In the genomic region with DNA sequence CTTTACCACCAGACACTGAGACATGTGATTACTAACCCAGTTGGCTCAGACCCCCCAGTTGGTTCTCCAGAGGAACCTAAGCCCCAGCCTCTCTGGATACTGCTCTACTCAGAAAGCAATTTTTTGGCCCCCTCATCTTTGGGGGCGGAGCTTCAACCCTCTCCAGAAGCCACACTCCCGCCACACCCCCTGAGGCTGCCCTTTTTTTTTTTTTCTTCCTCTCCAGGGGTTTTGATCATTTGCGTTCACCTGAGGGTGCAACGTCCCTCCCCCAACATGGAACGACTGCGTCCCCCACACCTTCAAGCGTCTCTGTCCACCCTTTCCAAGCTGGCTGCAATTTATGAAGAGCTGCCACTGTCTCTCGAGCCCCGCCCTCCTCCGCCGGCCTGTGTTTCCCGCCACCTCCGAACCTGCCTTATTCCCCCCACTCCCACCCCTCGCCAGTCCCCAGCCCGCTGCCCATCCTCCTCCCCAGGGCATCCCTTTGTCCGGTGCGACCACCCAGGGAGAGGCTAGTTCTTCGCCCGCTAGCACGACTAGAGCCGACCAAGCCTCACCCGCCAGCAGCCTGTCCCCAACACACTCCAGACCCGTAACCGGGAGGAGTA, we compare ENCODE assay signal across 8 mouse cellular contexts. TPM values are rescaled to one million over a fixed set of nuclear protein-coding genes. Genes with fewer than 3 reads are reported as not detected.
DNase-seq lines count a peak whose midpoint lies in the region; TF ChIP-seq lines count a peak whose summit lies in the region.

No protein-coding gene starts in this region.

- under 1% methylated on average over 24 of the region's 24 CpGs for WGBS in liver, adult 2 months

- intact Hi-C loops in left cerebral cortex, postnatal 4 days (cut with DNase I), result no loop called here
- intact Hi-C loops in heart, postnatal 36 days (cut with DNase I), result no loop called here

- H3K9me3 ChIP-seq in erythroblast, embryonic 14.5 days (ENCODE audit: control insufficient read depth, low read length), result no peaks in the 10 kb centered on the region

- no peaks in the 10 kb centered on the region for H3K79me2 ChIP-seq in liver, adult 2 months (ENCODE audit: control insufficient read depth, insufficient read depth, low read length)
- peaks cover 3% of the 10 kb centered on the region for H3K79me2 ChIP-seq in myocyte (ENCODE audit: control insufficient read depth, insufficient read depth)

- H3K4me1 ChIP-seq in erythroblast, embryonic 14.5 days (ENCODE audit: control insufficient read depth), result peaks cover 39% of the 10 kb centered on the region
- H3K4me1 ChIP-seq in liver, adult 2 months (ENCODE audit: control insufficient read depth, insufficient read depth, low read length), result peaks cover 4% of the 10 kb centered on the region; the same call in 1 of the 2 replicates

- no peaks in the 10 kb centered on the region for H3K27me3 ChIP-seq in erythroblast, embryonic 14.5 days (ENCODE audit: control insufficient read depth)
- no peaks in the 10 kb centered on the region for H3K27me3 ChIP-seq in liver, adult 2 months (ENCODE audit: control insufficient read depth, insufficient read depth, low read length)
- no peaks in the 10 kb centered on the region for H3K27me3 ChIP-seq in myocyte (ENCODE audit: control insufficient read depth, insufficient read depth, insufficient read length)

- peak overlapping the region; percentile 93 for H3K4me2 ChIP-seq in myocyte (ENCODE audit: low read depth)

- no peak for TF ChIP-seq POLR2A in liver, adult 2 months (IDR thresholded peaks at IDR 0.05; ENCODE audit: extremely low read depth, insufficient read depth, low read length)
- no peak for TF ChIP-seq POLR2A in myocyte (IDR thresholded peaks at IDR 0.05; ENCODE audit: insufficient read length, low read depth)

- 0 out of 2 replicates have a peak overlapping the region, but pooled peaks have one; percentile 17 for H3K27ac ChIP-seq in liver, adult 2 months (replicated peaks; ENCODE audit: insufficient read depth, low read depth, low read length)

- peaks cover 37% of the 10 kb centered on the region for H3K36me3 ChIP-seq in erythroblast, embryonic 14.5 days (ENCODE audit: control insufficient read depth)
- no peaks in the 10 kb centered on the region for H3K36me3 ChIP-seq in liver, adult 2 months (ENCODE audit: control insufficient read depth, insufficient read depth, low read length)
- H3K36me3 ChIP-seq in myocyte (ENCODE audit: control insufficient read depth, insufficient read depth), result no peaks in the 10 kb centered on the region

- H3K9ac ChIP-seq in liver, adult 2 months (ENCODE audit: low read depth, low read length), result peak overlapping the region; percentile 84

- peak; percentile 73 for DNase-seq in left cerebral cortex, postnatal 4 days
- DNase-seq in left cerebral cortex, adult 8-10 months (ENCODE audit: low spot score in 2 of 2), result no peak
- DNase-seq in adrenal gland, postnatal 25 days, result peak; percentile 55
- peak; percentile 47 to 51 for DNase-seq in heart, postnatal 36 days
- no peak for DNase-seq in liver, adult 2 months (ENCODE audit: extremely low read depth, low read depth, low spot score)
- DNase-seq in frontal cortex, postnatal 14 days (ENCODE audit: low spot score in 2 of 2), result no peak

- no peak for TF ChIP-seq CTCF in liver, adult 2 months (IDR thresholded peaks at IDR 0.05; ENCODE audit: low read depth, low read length)

- H3ac ChIP-seq in myocyte (ENCODE audit: control insufficient read depth, insufficient read length), result peak overlapping the region; percentile 64

- peak overlapping the region; percentile 79 for H3K4me3 ChIP-seq in erythroblast, embryonic 14.5 days (replicated peaks)
- H3K4me3 ChIP-seq in liver, adult 2 months (ENCODE audit: insufficient read depth, low read depth, low read length), result peak overlapping the region; percentile 86
- H3K4me3 ChIP-seq in myocyte, result peak overlapping the region; percentile 82

TF ChIP-seq in myocyte, 11 proteins besides CTCF, POLR2A, EP300 and RAD21:
- TF ChIP-seq TCF12 (IDR thresholded peaks at IDR 0.05; ENCODE audit: insufficient read depth, poor library complexity, severe bottlenecking) (no peak), MAX (IDR thresholded peaks at IDR 0.05; ENCODE audit: low read depth) (no peak), REST (IDR thresholded peaks at IDR 0.05; ENCODE audit: insufficient read depth, insufficient read length) (no peak), POLR2AphosphoS2 (IDR thresholded peaks at IDR 0.05; ENCODE audit: insufficient read length, low read depth) (no peak), USF1 (IDR thresholded peaks at IDR 0.05; ENCODE audit: low read depth) (no peak), E2F4 (IDR thresholded peaks at IDR 0.05; ENCODE audit: insufficient read depth) (no peak), CEBPB (IDR thresholded peaks at IDR 0.05; ENCODE audit: insufficient read depth, poor library complexity, severe bottlenecking) (no peak), MYOD1 (IDR thresholded peaks at IDR 0.05; ENCODE audit: control insufficient read depth in 1 of 3, insufficient read length in 2 of 3, low read depth in 2 of 3) (no peak), MYOG (IDR thresholded peaks at IDR 0.05; ENCODE audit: control insufficient read depth in 1 of 3, insufficient read depth in 1 of 3, insufficient read length in 2 of 3, low read depth in 2 of 3) (no peak), TCF3 (IDR thresholded peaks at IDR 0.05; ENCODE audit: insufficient read length, low read depth) (no peak)

RNA-seq across cellular contexts. Expression of gene Wdr6, which starts 0.5 kb away (rescaled TPM):
- total RNA-seq in left cerebral cortex, postnatal 4 days (2021), result 100 to 1,000 TPM; 233 to 289 TPM
- total RNA-seq in left cerebral cortex, adult 8-10 months (2022), result 100 to 1,000 TPM; 129 to 151 (median 133) TPM
- 90.9 and 141 TPM in 2 replicates for total RNA-seq in adrenal gland, postnatal 25 days (2021)
- 0.24 and 0.45 TPM in 2 replicates for polyA plus RNA-seq in erythroblast, embryonic 14.5 days (2012)
- total RNA-seq in heart, postnatal 36 days (2021), result 10 to 100 TPM; 12.1 to 19.5 TPM
- 6.4 and 8.1 TPM in 2 replicates for total RNA-seq in liver, adult 2 months (2014; rRNA removed)
- 8.4 and 14.8 TPM in 2 replicates for polyA plus RNA-seq in liver, adult 2 months (2012; rRNA removed)
- polyA plus RNA-seq in myocyte (2012; fragmentation: generic; extraction: Trizol), result 21.9 TPM

RNA-seq across cellular contexts. Expression of gene Dalrd3, which starts 8.4 kb away (rescaled TPM):
- 10 to 100 TPM; 78.2 to 86.6 TPM for total RNA-seq in left cerebral cortex, postnatal 4 days (2021)
- 10 to 100 TPM; 68.8 to 86.5 (median 73.5) TPM for total RNA-seq in left cerebral cortex, adult 8-10 months (2022)
- total RNA-seq in adrenal gland, postnatal 25 days (2021), result 79.2 and 85.4 TPM in 2 replicates
- polyA plus RNA-seq in erythroblast, embryonic 14.5 days (2012), result 6.0 and 7.1 TPM in 2 replicates
- total RNA-seq in heart, postnatal 36 days (2021), result 10 to 100 TPM; 21.2 to 24.3 TPM
- total RNA-seq in liver, adult 2 months (2014; rRNA removed), result 32.8 and 35.2 TPM in 2 replicates
- 104 and 130 TPM in 2 replicates for polyA plus RNA-seq in liver, adult 2 months (2012; rRNA removed)
- polyA plus RNA-seq in myocyte (2012; fragmentation: generic; extraction: Trizol), result 50.2 TPM

RNA-seq across cellular contexts. Expression of gene Ndufaf3, which starts 10.8 kb away (rescaled TPM):
- total RNA-seq in left cerebral cortex, postnatal 4 days (2021), result 10 to 100 TPM; 43.0 to 54.5 TPM
- total RNA-seq in left cerebral cortex, adult 8-10 months (2022), result 10 to 100 TPM; 67.2 to 77.5 (median 73.4) TPM
- total RNA-seq in adrenal gland, postnatal 25 days (2021), result 59.8 and 65.9 TPM in 2 replicates
- 1.1 and 4.7 TPM in 2 replicates for polyA plus RNA-seq in erythroblast, embryonic 14.5 days (2012)
- total RNA-seq in heart, postnatal 36 days (2021), result 10 to 100 TPM; 69.2 to 76.5 TPM
- total RNA-seq in liver, adult 2 months (2014; rRNA removed), result 12.0 and 13.4 TPM in 2 replicates
- polyA plus RNA-seq in liver, adult 2 months (2012; rRNA removed), result 29.0 and 31.3 TPM in 2 replicates
- 25.8 TPM for polyA plus RNA-seq in myocyte (2012; fragmentation: generic; extraction: Trizol)

RNA-seq across cellular contexts. Expression of gene Impdh2, which starts 18.0 kb away (rescaled TPM):
- total RNA-seq in left cerebral cortex, postnatal 4 days (2021), result 10 to 100 TPM; 85.7 to 86.1 TPM
- 10 to 100 TPM; 43.7 to 54.7 (median 50.7) TPM for total RNA-seq in left cerebral cortex, adult 8-10 months (2022)
- total RNA-seq in adrenal gland, postnatal 25 days (2021), result 66.3 and 95.0 TPM in 2 replicates
- 4.0 and 4.4 TPM in 2 replicates for polyA plus RNA-seq in erythroblast, embryonic 14.5 days (2012)
- 10 to 100 TPM; 48.7 to 52.2 TPM for total RNA-seq in heart, postnatal 36 days (2021)
- 33.6 and 39.3 TPM in 2 replicates for total RNA-seq in liver, adult 2 months (2014; rRNA removed)
- polyA plus RNA-seq in liver, adult 2 months (2012; rRNA removed), result 62.5 and 72.8 TPM in 2 replicates
- 129 TPM for polyA plus RNA-seq in myocyte (2012; fragmentation: generic; extraction: Trizol)

RNA-seq across cellular contexts. Expression of gene P4htm, which starts 19.4 kb away (rescaled TPM):
- total RNA-seq in left cerebral cortex, postnatal 4 days (2021), result 10 to 100 TPM; 26.2 to 34.5 TPM
- total RNA-seq in left cerebral cortex, adult 8-10 months (2022), result 10 to 100 TPM; 87.5 to 98.6 (median 93.9) TPM
- 8.7 and 10.5 TPM in 2 replicates for total RNA-seq in adrenal gland, postnatal 25 days (2021)
- polyA plus RNA-seq in erythroblast, embryonic 14.5 days (2012), result 0.02 and 0.03 TPM in 2 replicates
- total RNA-seq in heart, postnatal 36 days (2021), result 10 to 100 TPM; 13.9 to 16.9 TPM
- 0.09 and 0.13 TPM in 2 replicates for total RNA-seq in liver, adult 2 months (2014; rRNA removed)
- polyA plus RNA-seq in liver, adult 2 months (2012; rRNA removed), result 0.46 and 0.67 TPM in 2 replicates
- 0.94 TPM for polyA plus RNA-seq in myocyte (2012; fragmentation: generic; extraction: Trizol)

Comparison
In these comparisons a context has a peak if more than half of its experiments do, and no peak if none do; other contexts are left out.
1. DNase-seq: peak in left cerebral cortex, postnatal 4 days (single experiment), adrenal gland, postnatal 25 days (single experiment) and heart, postnatal 36 days (2 of 2); none in left cerebral cortex, adult 8-10 months (0 of 2), liver, adult 2 months (single experiment) and frontal cortex, postnatal 14 days (0 of 2).
2. Peak in every context shown above with its lines, with median percentiles within 50 percentile points of each other: H3K4me3 ChIP-seq.